Mouse (Mus musculus) fibroblast of lung, adult 2 months (primary cell): ENCODE results near the gene Stard8.
"Not testable (repeated sequence)": the region's sequence is repeated elsewhere in the genome, so short reads cannot be mapped to it uniquely, and the experiment has no call there.

Experiments used
- DNase-seq: peaks from one replicate; pipeline ENCODE4 v3.0.0-alpha.2; 2011; ENCODE audit warnings: low read depth

Stard8 gene

DNA sequence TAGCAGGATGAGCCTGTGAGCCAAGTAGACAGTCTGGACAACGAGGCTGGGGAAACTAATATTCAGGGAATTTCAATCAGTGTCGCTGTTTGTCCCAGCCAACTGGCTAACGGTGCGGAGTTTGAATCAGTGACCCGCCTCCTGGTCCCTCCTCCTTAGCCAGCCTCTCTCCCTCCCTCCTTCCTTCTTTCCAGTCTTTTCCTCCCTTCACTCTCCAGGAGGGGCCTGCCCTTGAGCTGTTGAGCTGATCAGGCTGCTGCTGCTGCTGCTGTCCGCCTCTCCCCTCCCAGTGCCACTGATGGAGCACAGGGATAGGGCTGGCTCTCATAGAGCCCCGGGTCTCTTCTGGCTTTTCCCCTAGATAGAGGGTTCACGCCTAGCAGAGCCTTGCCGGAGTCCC lies at the start of gene Stard8:
Gene Stard8 (plus strand): TSS at position 203 of the 400 bp plus-strand sequence.
- DNase-seq: peak; percentile 25

DNA sequence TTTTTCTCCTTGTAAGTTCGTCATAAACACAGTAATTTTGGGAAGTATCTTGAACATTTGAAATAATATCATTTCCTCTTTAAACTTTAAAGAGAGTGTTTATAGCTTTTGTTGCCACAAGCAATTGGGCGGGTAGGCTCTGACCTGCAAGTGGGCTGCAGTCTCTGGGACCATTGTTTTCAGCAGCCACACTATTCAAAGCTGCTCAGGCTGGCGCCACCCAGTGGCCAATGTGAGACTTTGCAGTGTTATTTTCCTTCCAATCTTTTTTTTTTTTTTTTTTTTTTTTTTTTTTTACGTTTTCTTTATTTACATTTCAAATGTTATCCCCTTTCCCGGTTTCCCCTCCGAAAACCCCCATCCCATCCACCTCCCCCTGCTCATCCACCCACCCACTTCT lies 49.1 kb upstream of the Stard8 start:
- no peak for DNase-seq

DNA sequence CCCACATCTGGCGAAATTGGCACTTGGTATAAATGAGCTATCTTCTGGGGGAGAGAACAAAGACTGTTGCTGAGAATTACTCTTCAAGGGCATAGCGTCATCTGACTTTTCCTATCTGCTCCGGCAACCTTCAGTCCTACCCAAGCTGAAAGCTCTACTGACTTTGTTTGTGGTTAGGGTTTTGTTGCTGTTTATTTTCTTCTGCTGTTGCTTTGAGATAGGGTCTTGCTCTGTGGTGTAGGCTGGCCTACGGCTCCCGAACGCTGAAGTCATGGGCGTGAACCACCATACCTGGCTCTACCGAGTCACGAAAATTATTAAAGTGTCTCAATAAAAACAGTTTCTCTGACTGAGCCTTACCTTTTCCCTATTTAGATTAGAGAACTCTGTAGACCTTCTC lies 44.8 kb upstream of the Stard8 start:
- no peak for DNase-seq

DNA sequence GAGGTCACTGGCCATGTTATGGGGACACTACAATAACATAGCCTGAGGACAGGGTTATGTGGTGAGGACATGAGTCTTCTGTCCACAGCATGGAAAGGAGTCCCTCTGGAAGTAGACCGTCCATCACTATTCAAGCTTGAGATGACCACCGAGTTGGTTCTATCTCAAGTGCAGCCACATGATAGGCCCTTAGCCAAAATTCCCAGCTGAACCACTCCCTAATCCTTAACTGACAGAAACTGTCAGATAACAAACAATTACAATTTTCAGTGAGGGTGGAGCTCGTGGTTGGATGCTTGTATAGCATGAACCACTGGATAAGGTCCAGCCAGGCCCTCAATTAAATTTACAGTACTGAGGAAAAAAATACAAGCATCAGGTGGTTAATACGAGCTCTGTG lies 44.0 kb upstream of the Stard8 start:
- DNase-seq: no peak

DNA sequence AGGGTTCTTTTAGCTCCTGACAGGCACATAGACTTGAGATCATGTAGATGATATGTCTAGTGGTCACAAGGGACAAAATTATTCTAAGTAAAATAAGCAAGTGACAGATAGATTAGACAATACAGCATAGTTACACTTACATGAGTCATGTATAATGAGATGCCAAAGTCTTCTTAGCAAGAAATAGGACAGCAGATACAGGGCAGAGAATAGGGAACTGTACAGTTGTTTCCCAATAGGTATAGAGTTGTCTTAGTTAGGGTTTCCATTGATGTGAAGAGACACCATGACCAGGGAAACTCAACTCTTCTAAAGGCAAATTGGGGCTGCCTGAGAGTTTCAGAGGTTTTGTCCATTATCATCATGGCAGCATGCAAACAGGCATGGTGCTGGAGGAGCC lies 39.3 kb upstream of the Stard8 start:
- no peak for DNase-seq

DNA sequence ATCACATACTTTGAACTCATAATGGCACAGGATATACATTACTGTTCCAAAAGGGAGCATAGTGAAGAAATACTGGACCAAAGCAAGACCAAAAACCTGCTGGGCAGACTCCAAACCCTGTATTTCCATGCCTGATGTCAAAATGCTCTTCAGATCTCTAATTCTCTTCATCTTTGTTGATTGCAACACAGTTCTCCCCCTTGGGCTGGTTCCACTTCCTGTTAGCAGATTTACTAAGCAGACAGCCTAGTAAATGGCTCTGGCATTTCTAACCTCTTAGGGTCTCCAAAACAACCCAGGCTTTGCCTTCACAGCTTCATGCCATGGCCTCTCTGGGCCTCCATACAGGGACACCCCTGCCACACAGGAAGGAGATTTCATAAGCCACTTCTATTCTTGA lies 38.5 kb upstream of the Stard8 start:
- no peak for DNase-seq

DNA sequence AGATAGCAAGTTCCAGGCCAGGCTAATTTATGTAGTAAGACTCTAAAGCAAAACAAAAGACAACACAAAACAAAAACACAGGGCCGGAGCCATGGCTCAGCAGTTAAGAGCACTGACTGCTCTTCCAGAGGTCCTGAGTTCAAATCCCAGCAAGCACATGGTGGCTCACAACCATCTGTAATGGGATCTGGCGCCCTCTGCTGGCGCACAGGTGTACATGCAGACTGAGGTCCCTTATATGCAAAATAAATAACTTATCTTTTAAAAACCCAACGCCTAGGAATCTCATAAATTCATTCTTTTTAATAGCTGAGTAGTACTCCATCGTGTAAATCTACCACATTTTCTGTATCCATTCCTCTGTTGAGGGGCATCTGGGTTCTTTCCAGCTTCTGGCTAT lies 16.4 kb upstream of the Stard8 start:
- DNase-seq: not testable (repeated sequence)

DNA sequence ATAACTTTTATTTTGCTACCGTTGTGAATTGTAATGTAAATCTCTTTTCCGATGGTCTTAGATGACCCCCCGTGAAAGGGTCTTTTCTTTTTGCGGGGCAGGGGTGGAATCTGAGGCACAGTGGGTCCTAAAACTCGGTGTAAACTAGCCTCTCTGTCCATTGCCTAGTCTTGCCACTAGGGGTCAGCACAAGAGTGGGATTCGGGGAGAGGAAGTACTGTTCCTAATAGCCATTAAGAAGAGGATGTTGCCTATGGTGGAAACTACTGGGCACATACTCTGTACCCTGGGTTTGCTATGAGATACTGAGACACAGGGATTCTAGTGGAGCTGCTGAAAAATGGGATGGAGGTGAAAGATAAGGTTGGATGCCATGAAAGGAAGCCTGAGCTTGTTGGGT lies 13.5 kb upstream of the Stard8 start:
- no peak for DNase-seq

DNA sequence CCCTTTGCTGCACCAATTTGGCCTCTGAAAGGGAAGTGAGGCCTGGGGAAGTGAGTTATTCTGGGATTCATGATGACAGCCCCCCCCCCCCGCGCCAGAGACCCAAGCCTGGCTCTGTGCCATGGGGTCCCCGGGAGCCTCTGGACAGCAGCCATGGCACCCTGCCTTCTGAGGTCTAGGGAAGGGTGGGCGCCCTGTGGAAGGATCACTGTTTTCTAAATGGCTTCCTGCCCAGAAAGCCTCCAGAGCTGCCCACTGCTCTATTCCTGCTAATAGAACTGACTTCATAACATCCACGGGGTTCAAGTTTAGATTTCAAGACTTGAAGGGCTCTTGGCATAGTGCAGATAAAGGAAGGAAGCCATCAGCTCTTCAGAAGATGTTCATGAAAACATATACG lies 983 bp upstream of the Stard8 start:
- DNase-seq: no peak

DNA sequence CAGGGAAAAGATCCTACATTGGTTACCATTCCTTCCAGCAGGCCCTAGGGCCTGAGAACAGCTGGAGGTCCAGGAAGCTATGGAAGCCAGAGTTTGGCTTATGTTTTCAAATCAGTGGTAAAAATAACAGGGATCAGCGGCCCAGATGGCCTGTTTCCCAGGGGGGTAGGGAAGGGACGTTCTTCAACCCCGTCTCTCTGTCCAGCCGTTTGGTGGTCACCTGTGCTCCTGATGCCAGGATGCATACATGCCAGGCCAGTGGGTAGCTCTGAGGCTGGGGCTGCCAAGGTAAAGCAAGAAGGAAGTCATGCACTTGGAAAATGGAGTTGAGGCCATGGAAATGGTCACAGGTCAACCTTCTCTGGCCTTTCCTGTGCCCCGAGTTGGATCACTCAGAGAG lies 7.5 kb downstream of the Stard8 start:
- DNase-seq: no peak

DNA sequence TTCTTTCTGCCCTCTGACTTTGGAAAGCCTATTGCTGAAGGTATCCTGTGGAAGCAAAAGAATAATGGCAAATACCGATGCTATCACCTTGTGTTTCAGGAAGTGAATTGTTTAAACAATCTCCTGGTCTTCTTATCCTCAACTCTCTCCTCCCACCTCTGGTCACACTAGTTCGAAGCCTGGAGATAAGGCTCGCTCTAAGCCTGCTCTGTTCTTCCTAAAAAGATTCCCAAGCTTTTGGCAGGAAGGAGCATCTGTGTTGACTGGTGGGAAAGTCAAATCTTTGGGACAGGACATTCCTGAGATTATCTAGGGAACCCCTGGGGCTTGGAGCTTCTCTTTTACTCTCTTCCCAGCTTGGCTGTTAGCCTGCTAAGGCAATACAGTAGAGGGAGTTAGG lies 8.2 kb downstream of the Stard8 start:
- DNase-seq: no peak

DNA sequence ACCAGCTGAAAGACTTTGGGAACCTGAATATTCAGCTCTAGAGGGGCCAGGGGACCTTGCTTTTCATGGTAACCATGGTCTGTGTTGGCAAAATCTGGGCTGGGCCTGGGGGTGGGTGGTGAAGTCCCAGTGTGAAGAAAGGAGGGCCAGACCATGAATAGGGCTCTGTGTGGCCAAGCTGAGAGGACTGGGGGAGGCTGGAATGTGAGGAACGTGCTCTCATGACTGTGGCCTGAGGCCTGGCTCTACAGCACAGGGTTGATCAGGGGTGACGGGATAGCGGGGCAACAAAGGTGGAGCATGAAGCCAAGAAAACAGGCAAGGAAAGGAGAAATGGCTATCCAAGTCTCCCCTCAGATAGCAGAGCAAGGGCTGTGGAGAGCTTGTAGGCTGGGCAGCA lies 9.4 kb downstream of the Stard8 start:
- peak; percentile 53 for DNase-seq

DNA sequence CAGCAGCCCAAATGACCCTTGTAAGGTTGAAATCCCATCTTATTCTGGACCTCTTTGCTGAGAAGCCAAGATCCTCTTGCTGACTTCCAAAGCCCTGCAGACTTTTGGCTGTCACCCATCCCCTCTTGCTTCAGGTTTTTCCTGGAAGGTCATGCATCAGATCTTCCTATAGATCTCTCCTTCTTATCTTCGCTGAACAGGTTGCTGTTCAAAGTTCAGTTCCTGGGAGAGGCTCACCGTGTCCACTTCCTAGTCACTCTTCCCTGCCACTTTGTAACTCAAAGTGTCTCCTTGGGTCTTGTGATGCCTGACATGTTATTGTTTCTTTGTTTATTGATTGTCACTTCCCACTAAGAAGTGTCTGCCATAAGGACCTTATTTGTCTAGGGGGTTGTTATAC lies 12.7 kb downstream of the Stard8 start:
- no peak for DNase-seq

DNA sequence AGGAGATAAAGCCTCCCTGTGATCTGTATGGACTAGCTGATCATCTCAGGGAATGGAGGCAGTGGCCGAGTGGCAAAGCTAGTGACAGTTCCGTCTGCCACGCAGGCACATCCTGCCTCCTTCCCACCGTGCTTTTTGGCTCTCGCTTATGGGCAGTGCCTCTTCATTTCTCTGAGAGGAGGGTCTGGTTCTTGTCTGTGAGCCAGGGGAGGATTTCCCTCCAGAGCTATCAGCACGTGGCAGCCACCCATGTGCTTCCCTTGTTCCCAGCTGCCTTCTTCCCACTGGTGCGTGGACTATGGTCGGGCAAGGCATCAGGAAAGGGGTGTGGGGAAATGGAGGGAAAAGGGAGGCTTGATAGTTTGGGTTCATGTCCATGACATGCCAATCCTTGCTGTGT lies 13.9 kb downstream of the Stard8 start:
- no peak for DNase-seq

DNA sequence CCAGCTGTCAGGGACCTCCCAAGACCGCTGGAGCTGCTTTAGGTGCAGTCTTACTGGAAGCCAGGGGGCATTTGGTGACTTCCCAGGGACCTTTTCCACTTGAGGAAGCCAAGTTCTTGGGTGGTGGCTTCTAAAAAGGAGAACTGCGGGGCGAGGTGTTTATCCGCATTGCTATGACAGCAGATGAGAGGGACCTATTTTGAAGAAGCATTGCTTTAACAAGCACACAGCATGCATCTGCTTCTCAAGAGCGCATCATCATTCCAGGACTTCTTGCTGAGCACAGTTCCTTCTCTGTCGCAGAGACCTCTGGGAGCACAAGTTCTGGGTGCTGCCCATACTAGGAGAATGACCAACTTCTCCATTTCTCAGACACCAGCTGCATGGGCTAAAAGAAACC lies 14.8 kb downstream of the Stard8 start:
- DNase-seq: no peak

DNA sequence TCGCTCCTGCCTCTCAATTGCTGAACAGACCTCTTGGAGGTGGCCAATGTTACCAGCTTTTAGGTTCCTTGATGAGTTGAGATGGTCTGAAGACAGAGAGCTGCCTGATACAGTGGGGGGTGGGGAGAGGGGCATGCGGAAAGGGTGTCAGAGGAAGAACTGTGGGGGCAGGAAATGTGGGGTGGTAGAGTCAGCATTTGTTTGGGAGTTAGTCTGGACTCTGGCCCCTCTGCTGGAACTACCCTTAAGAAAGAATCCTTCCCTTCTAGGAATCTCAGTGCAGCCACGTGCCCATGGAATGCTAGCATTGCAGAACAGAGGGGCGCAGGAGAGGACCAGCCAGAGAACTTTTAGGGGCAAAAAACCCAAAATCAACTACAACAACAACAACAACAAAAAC lies 16.3 kb downstream of the Stard8 start:
- no peak for DNase-seq

DNA sequence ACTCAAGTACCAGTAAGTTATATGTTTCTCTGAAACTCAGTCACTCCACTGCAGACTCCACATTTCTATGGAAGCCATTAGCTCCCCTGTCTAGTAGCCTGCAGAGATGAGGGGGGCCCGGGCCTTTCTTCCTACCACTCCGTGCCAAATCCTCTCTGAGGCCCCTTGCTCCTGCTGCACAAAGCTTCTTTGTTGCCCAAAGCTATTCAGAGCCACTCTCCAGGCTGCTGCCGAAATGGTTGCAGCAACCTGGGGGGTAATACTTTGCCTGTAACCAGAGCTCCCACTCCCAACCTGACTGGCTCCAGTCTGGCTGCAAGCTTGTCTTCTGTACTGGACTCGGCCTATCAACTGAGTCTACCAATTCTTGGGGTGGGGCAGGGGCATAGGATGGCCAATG lies 17.2 kb downstream of the Stard8 start:
- DNase-seq: no peak

DNA sequence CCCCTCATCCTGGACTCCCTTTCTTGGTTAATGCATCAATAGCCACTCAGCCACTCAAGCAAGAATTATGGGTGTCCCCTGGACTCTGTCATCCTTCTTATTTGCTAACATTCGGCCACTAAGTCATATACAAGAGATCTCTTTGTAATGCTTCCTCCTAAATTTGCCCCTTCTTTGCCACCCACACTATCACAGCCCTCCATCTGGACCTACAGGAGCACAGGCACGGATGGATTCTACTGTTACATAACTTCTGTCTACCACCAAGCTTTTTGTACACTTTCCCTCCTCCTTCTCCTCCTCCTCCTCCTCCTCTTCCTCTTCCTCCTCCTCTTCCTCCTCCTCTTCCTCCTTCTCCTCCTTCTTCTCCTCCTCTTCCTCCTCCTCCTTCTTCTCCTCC lies 18.5 kb downstream of the Stard8 start:
- no peak for DNase-seq

DNA sequence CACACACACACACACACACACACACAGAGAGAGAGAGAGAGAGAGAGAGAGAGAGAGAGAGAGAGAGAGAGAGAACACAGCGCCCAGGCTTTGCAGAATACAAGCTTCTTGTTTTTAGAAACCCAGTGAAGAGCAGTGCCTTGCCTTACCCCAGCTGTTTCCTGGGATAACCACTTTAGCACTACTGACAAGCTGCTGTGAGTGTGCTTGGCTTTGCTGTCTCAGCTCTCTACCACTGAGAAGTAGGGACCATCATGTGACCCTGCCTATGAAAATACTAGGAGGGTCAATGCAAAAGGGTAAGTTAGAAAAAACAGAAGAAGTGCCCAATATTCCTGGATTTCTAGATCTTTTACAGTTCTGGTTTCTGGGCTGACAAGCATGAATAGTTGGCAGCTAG lies 20.9 kb downstream of the Stard8 start:
- no peak for DNase-seq

DNA sequence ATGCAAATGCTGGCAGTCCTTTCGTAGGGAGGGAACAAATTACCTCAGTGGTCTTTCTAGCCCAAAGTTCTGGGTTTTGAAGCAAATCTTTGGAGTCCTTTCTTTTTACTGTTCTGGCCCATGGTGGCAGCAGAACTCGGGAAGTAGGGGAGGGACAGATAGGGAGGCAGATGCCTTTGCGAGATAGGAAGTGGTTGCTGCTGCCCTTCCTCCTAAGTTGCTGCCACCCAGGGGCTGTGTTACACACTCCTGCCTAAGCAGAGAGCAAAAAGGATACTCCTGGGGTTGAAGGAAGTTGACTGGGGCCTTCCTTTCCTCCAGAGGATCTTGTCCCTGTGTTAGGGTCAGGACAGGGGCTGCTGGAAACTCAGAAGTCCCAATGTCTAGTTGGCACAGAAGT lies 32.4 kb downstream of the Stard8 start:
- no peak for DNase-seq

DNA sequence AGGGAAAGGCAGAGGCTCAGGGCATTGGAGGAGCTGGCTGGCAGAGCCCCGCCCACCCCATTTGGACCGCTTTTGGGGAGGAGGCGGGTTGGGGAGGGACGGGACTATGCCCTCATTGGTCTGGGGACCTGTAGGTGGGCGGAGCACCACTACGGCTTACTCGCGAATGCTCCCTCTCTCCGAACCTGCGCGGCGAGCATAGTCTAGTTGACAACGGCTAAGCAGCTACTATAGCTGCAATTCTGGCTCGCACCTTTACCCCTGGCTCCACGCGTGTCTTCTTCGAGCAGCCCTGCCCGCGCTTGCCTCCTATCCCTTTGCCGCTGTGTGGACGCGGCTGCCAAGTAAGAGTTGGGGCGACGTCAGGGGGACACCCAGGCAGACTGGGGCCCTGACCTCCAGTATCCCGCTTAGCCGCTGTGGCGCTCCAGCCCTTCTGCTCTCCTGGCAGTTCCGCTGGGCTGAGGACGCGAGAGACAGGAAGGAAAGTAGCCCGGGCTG lies 39.5 kb downstream of the Stard8 start:
- DNase-seq: peak; percentile 55

DNA sequence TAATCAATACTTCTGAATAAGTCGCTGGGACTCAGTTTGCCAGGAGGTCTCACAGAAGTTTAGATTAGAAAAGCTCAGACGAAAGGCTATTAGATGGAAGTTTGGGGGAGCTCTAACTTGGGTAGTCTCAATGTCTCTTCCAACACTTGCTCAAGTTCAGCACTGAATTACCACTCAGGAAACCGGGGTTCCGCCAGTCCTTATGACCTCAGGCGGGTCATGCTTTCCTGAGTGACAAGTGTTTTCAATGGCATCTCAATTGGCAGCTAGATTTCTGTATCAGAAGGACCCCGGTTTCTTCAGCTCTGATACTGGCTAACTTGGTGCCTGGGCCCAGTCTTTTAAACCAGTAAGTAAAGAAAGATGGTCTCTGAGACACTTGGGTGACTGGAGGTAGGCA lies 40.2 kb downstream of the Stard8 start:
- no peak for DNase-seq

DNA sequence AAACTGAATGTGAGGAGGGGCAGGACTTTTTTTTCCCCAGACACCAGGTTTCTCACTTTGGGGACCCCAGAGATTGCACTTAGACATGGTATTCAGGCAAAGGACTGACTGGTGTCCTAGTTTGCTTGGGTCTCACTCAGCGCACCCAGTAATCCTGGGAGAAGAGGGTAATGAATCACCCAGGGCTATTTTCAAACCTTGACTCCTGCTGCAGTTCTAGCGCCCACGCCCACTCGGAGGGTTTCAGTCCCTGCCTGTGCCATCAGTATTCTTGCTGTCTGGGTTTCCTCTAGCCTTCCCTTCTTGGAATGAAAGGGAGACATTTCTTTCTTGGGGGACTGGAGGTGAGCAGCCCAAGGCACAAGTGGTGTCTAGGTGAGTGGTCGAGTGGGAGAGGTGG lies 40.7 kb downstream of the Stard8 start:
- no peak for DNase-seq

DNA sequence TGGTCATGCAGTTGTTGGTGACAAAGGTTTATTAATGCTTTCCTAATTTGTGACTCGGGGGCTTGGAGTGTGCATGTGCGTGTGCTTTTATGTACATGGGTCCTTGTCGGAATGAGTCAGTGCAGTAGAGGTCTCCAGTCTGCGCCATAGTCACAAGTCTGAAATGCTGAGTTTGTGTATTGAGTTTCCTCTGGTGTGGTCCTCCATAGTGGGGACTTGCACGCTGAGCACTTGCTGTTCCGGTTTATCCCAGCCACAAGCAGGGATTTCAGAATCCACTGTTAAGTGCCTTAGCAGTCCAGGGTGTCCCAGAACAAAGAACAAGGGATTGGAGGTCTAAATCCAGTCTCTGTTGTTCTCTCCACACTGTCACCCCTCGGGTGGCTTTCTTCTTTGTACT lies 42.3 kb downstream of the Stard8 start:
- DNase-seq: no peak

DNA sequence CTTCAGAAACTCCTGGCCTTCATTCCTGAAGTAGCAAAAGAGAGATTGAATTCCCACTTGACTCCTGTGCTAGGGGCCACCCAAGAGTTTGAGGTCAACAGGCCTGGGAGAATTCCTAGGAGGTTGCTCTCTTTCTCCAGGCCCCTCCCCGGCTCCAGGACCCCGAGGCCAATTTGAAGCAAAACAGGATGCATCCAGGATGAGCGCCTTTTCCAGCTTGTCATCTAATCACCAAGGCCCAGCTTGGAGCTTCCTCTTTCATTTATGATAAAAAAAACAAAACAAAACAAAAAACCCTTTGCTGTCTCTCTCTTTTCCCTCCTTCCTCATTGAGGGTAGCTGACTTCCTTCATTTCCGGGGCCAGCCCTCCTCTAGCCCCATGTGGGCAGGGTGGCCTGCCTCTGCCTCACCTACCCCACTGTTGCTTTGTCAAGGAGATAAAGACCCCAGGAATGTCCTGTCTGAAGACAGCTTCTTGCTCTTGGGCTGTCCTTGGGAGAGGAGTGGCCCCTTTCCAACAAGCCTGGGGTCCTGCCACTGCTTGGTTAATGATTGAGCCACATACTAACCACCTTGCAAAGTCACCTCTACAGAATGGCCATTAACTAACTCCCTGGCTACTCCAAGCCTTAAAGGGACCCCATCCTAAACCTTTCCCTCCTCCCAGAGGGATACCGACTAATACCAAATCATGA lies 43.5 kb downstream of the Stard8 start:
- DNase-seq: no peak
